Mouse (Mus musculus): ENCODE measurements around the gene D17Wsu92e. TPM values are rescaled to one million over a fixed set of nuclear protein-coding genes. Genes with fewer than 3 reads are reported as not detected.

Gene D17Wsu92e
- total and polyA plus RNA-seq, 3 experiments = 34.9 to 70.8 (median 44.2) TPM

- peaks cover 5 to 44% of the 10 kb centered on the region in 2 experiments for H3K36me3 ChIP-seq (replicated peaks in 1 of 2; ENCODE audit: control insufficient read depth in 1 of 2, insufficient read depth in 1 of 2, low read length in 1 of 2)
- no peak overlapping the region for H3K27ac ChIP-seq (ENCODE audit: insufficient read depth, low read depth)
- H3K9me3 ChIP-seq (replicated peaks; ENCODE audit: low read length) = peaks cover 2% of the 10 kb centered on the region
- H3K4me1 ChIP-seq (ENCODE audit: control insufficient read depth in 1 of 2, insufficient read depth in 2 of 2) = peaks cover 20 to 33% of the 10 kb centered on the region in 2 experiments
- in situ Hi-C loops (cut with MboI; ENCODE audit: low pct_ligation_motif_present, low pct_unique_long_range_greater_than_20kb, low sequenced_read_pairs) = no loop called here
- no peak overlapping the region for H3K4me3 ChIP-seq (replicated peaks in 1 of 3; ENCODE audit: low read depth in 2 of 3, low read length in 2 of 3, poor library complexity in 1 of 3)
- H3K4me2 ChIP-seq (ENCODE audit: insufficient read depth, low read depth, poor library complexity, severe bottlenecking) = no peak overlapping the region
- no peak overlapping the region for H3K9ac ChIP-seq (ENCODE audit: insufficient read depth, low read depth)
- no peak for TF ChIP-seq RAD21 (IDR thresholded peaks at IDR 0.05; ENCODE audit: low read depth, low read length)
- TF ChIP-seq POLR2AphosphoS2 (IDR thresholded peaks at IDR 0.05; ENCODE audit: low read depth, low read length) = no peak
- no peak for TF ChIP-seq ZMIZ1 (IDR thresholded peaks at IDR 0.05; ENCODE audit: low read depth, low read length)
- TF ChIP-seq IRF4 (IDR thresholded peaks at IDR 0.05; ENCODE audit: low read depth, low read length) = no peak
- TF ChIP-seq USF1 (IDR thresholded peaks at IDR 0.05; ENCODE audit: low read depth, low read length) = no peak
- dilution Hi-C loops (cut with MboI; ENCODE audit: extremely low pct_ligation_motif_present, extremely low pct_unique_long_range_greater_than_20kb, low sequenced_read_pairs) = no loop called here
- no peak for DNase-seq (ENCODE audit: extremely low read depth)
- no peaks in the 10 kb centered on the region for H3K27me3 ChIP-seq (replicated peaks)
- no peaks in the 10 kb centered on the region for H3K79me2 ChIP-seq (replicated peaks; ENCODE audit: control insufficient read depth, extremely low read depth, insufficient read depth, poor library complexity, severe bottlenecking)
Observed at GRCm38 (mm10) chr17:27705661-27706060, 114.8 kb downstream of the D17Wsu92e start.

GRCm38 (mm10) chr17:27703961-27704621 is 116.4 kb downstream of the D17Wsu92e start:
- no peaks in the 10 kb centered on the region for H3K27me3 ChIP-seq (replicated peaks)
- peak; percentile 52 for DNase-seq (ENCODE audit: extremely low read depth)
- in situ Hi-C loops (cut with MboI; ENCODE audit: low pct_ligation_motif_present, low pct_unique_long_range_greater_than_20kb, low sequenced_read_pairs) = no loop called here
- peaks cover 10 to 26% of the 10 kb centered on the region in 2 experiments for H3K4me1 ChIP-seq (ENCODE audit: control insufficient read depth in 1 of 2, insufficient read depth in 2 of 2)
- TF ChIP-seq SIN3A (IDR thresholded peaks at IDR 0.05; ENCODE audit: low read length) (no peak), USF1 (IDR thresholded peaks at IDR 0.05; ENCODE audit: low read depth, low read length) (no peak)
- H3K36me3 ChIP-seq (replicated peaks in 1 of 2; ENCODE audit: control insufficient read depth in 1 of 2, insufficient read depth in 1 of 2, low read length in 1 of 2) = peaks cover 5 to 46% of the 10 kb centered on the region in 2 experiments
- H3K27ac ChIP-seq (ENCODE audit: insufficient read depth, low read depth) = no peak overlapping the region
- peaks cover 13% of the 10 kb centered on the region for H3K9me3 ChIP-seq (replicated peaks; ENCODE audit: low read length)
- no peaks in the 10 kb centered on the region for H3K79me2 ChIP-seq (replicated peaks; ENCODE audit: control insufficient read depth, extremely low read depth, insufficient read depth, poor library complexity, severe bottlenecking)
- H3K4me3 ChIP-seq (replicated peaks in 1 of 3; ENCODE audit: low read depth in 2 of 3, low read length in 2 of 3, poor library complexity in 1 of 3) = no peak overlapping the region
- H3K9ac ChIP-seq (ENCODE audit: insufficient read depth, low read depth) = no peak overlapping the region
- dilution Hi-C loops (cut with MboI; ENCODE audit: extremely low pct_ligation_motif_present, extremely low pct_unique_long_range_greater_than_20kb, low sequenced_read_pairs) = no loop called here
- no peak overlapping the region for H3K4me2 ChIP-seq (ENCODE audit: insufficient read depth, low read depth, poor library complexity, severe bottlenecking)

GRCm38 (mm10) chr17:27702518-27702917 is 117.9 kb downstream of the D17Wsu92e start:
- no peaks in the 10 kb centered on the region for H3K79me2 ChIP-seq (replicated peaks; ENCODE audit: control insufficient read depth, extremely low read depth, insufficient read depth, poor library complexity, severe bottlenecking)
- TF ChIP-seq CHD2 (IDR thresholded peaks at IDR 0.05; ENCODE audit: low read length) (no peak), HCFC1 (IDR thresholded peaks at IDR 0.05; ENCODE audit: low read depth, low read length) (no peak), ZKSCAN1 (IDR thresholded peaks at IDR 0.05; ENCODE audit: borderline replicate concordance, low read depth, low read length) (no peak), ZNF384 (IDR thresholded peaks at IDR 0.05; ENCODE audit: low read depth, low read length) (no peak), CTCF (conservative IDR thresholded peaks at IDR 0.05 in 1 of 2, IDR thresholded peaks at IDR 0.05 in 1 of 2; ENCODE audit: low read depth in 2 of 2, low read length in 2 of 2) (peak in 1 of 2 experiments; percentile 24; a peak in 2 of 4 replicates)
- H3K27ac ChIP-seq (ENCODE audit: insufficient read depth, low read depth) = no peak overlapping the region
- no peak for DNase-seq (ENCODE audit: extremely low read depth)
- peaks cover 4 to 17% of the 10 kb centered on the region in 2 experiments for H3K4me1 ChIP-seq (ENCODE audit: control insufficient read depth in 1 of 2, insufficient read depth in 2 of 2)
- no peak overlapping the region for H3K9ac ChIP-seq (ENCODE audit: insufficient read depth, low read depth)
- in situ Hi-C loops (cut with MboI; ENCODE audit: low pct_ligation_motif_present, low pct_unique_long_range_greater_than_20kb, low sequenced_read_pairs) (no loop called here), dilution Hi-C loops (cut with MboI; ENCODE audit: extremely low pct_ligation_motif_present, extremely low pct_unique_long_range_greater_than_20kb, low sequenced_read_pairs) (no loop called here)
- no peak overlapping the region for H3K4me3 ChIP-seq (replicated peaks in 1 of 3; ENCODE audit: low read depth in 2 of 3, low read length in 2 of 3, poor library complexity in 1 of 3)
- H3K36me3 ChIP-seq (replicated peaks in 1 of 2; ENCODE audit: control insufficient read depth in 1 of 2, insufficient read depth in 1 of 2, low read length in 1 of 2) = peaks cover 5 to 38% of the 10 kb centered on the region in 2 experiments
- H3K9me3 ChIP-seq (replicated peaks; ENCODE audit: low read length) = peaks cover 20% of the 10 kb centered on the region
- no peaks in the 10 kb centered on the region for H3K27me3 ChIP-seq (replicated peaks)
- H3K4me2 ChIP-seq (ENCODE audit: insufficient read depth, low read depth, poor library complexity, severe bottlenecking) = no peak overlapping the region

All from CH12.LX (cell line).